Mouse (Mus musculus) limb, embryonic 13.5 days (tissue): ENCODE results near the gene Gm10320. TPM values are rescaled to one million over a fixed set of nuclear protein-coding genes. Genes with fewer than 3 reads are reported as not detected.

Experiments
- ATAC-seq: fragments of 200-750 bp; cut with Nextera tagmentation; 2 replicates; pipeline ENCODE4 v1.8.0; 2017; ENCODE audit warnings: low read depth, moderate number of reproducible peaks, moderate TSS enrichment; ENCODE audit not compliant: low FRiP score
- H3K27ac ChIP-seq: fragments of 300-500 bp; sonication (generic); 2 replicates; pipeline ENCODE4 v1.5.1; 2015; ENCODE audit warnings: inconsistent platforms, mild to moderate bottlenecking, moderate library complexity
- H3K27me3 ChIP-seq: fragments of 300-500 bp; sonication (generic); 2 replicates; pipeline ENCODE4 v1.6.1; 2015; ENCODE audit warnings: mild to moderate bottlenecking, inconsistent platforms
- H3K36me3 ChIP-seq: fragments of 300-500 bp; sonication (generic); 2 replicates; pipeline ENCODE4 v1.6.1; 2015; ENCODE audit warnings: inconsistent platforms, mild to moderate bottlenecking, moderate library complexity
- H3K4me1 ChIP-seq: fragments of 300-500 bp; sonication (generic); 2 replicates; pipeline ENCODE4 v1.6.1; 2015; ENCODE audit warnings: inconsistent platforms
- H3K4me2 ChIP-seq: fragments of 300-500 bp; sonication (generic); replicated peaks from 2 replicates; pipeline ENCODE4 v1.6.1; 2015; ENCODE audit warnings: inconsistent platforms, mild to moderate bottlenecking, moderate library complexity
- H3K4me3 ChIP-seq: fragments of 300-500 bp; sonication (generic); 2 replicates; pipeline ENCODE4 v1.5.1; 2015; ENCODE audit warnings: moderate library complexity, mild to moderate bottlenecking, inconsistent platforms
- H3K9ac ChIP-seq: fragments of 300-500 bp; sonication (generic); 2 replicates; pipeline ENCODE4 v1.6.1; 2015; ENCODE audit warnings: mild to moderate bottlenecking, inconsistent platforms
- H3K9me3 ChIP-seq: fragments of 300-500 bp; sonication (generic); 2 replicates; pipeline ENCODE4 v1.6.1; 2016; ENCODE audit warnings: inconsistent platforms
- WGBS: fragments of 180-500 bp; shearing (Covaris S2); methylation state at CpG from one replicate; pipeline ENCODE4 v1.1.7; 2015; 5-methylcytosine and 5-hydroxymethylcytosine counted together
- polyA plus RNA-seq: library from polyadenylated mRNA; unstranded; fragments of >200 nt; fragmentation: Nextera tagmentation; extraction: Ambion mirVana; gene quantifications from 2 replicates; pipeline ENCODE4 v1.2.1, GENCODE M21; 2015

Gene Gm10320
- polyA plus RNA-seq, 1 experiment from 2014 or later = 3.4 TPM

DNA sequence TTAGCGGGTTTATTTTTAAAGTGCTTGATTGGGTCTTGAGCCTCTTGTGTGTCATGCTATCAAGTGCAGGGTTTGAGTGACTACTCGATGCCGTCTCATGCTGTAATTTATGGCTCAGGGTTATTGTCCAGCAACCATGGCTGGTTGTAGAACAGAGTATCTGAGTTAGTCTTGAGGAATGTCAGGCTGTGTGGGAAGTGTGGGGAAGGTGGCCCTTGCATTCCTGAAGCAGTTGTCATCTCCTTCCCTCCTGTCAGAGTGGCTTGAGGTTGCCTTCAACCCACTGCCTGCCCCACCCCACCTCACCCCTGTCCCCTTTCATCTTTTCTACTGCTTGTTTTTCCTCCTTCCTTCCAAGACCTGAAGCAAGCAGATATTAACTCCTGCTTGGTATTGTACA, 13.8 kb downstream of the Gm10320 start:
- Histone ChIP-seq H3K4me3 (no peak overlapping the region), H3K36me3 (no peaks in the 10 kb centered on the region), H3K9me3 (no peaks in the 10 kb centered on the region), H3K27ac (no peak overlapping the region), H3K4me1 (peaks cover 15% of the 10 kb centered on the region), H3K27me3 (0 out of 2 replicates have a peak, but pooled peaks cover 3% of the 10 kb centered on the region), H3K9ac (no peak overlapping the region), H3K4me2 (no peak overlapping the region)
- no peak for ATAC-seq
- WGBS = 79% methylated on average over 3 of the region's 3 CpGs

GRCm38 (mm10) chr13:98476839-98477495, 14.8 kb downstream of the Gm10320 start:
- Histone ChIP-seq H3K36me3 (no peaks in the 10 kb centered on the region), H3K4me2 (no peak overlapping the region), H3K4me1 (peaks cover 15% of the 10 kb centered on the region), H3K27me3 (peaks cover 7% of the 10 kb centered on the region; the same call in 1 of the 2 replicates), H3K9me3 (no peaks in the 10 kb centered on the region), H3K27ac (no peak overlapping the region), H3K4me3 (no peak overlapping the region), H3K9ac (no peak overlapping the region)
- ATAC-seq = 0 out of 2 replicates have a peak, but pooled peaks have one; percentile 36
- 66% methylated on average over 4 of the region's 4 CpGs for WGBS

GRCm38 (mm10) chr13:98476175-98476838, 15.5 kb downstream of the Gm10320 start:
- 0 out of 2 replicates have a peak overlapping the region, but pooled peaks have one; percentile 39 for H3K27ac ChIP-seq
- peaks cover 15% of the 10 kb centered on the region for H3K4me1 ChIP-seq
- no peak overlapping the region for H3K9ac ChIP-seq
- H3K4me3 ChIP-seq = no peak overlapping the region
- H3K27me3 ChIP-seq = peaks cover 13% of the 10 kb centered on the region
- ATAC-seq = no peak
- H3K36me3 ChIP-seq = no peaks in the 10 kb centered on the region
- no peaks in the 10 kb centered on the region for H3K9me3 ChIP-seq
- WGBS = 36% methylated on average over 14 of the region's 14 CpGs
- H3K4me2 ChIP-seq = no peak overlapping the region

GRCm38 (mm10) chr13:98475681-98476080, 16.1 kb downstream of the Gm10320 start:
- Histone ChIP-seq H3K36me3 (no peaks in the 10 kb centered on the region), H3K9me3 (no peaks in the 10 kb centered on the region), H3K27ac (no peak overlapping the region), H3K9ac (no peak overlapping the region), H3K4me1 (peaks cover 15% of the 10 kb centered on the region), H3K27me3 (peaks cover 16% of the 10 kb centered on the region), H3K4me3 (no peak overlapping the region), H3K4me2 (no peak overlapping the region)
- ATAC-seq = no peak
- 42% methylated on average over 8 of the region's 8 CpGs for WGBS

DNA sequence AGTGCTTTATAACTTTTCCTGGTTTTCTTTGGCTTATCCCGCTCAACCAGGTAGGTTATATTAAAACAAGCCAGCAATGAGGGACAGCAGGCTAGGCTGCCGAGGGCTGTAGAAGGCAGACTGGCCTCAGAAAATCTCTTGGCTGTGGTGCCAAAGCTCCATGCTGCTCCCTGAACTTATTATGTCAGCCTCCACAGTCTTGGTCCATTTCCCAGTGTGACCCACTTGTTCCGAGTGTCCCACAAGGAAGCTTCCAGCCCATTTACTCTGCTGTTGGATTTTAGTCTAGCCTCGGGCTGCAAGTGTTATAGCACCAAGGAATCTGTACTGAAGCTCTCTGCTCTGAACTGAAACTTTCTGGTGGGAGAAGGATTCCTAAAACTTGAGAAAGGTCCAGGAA, 18.8 kb downstream of the Gm10320 start:
- Histone ChIP-seq H3K27me3 (peaks cover 16% of the 10 kb centered on the region), H3K4me3 (no peak overlapping the region), H3K9me3 (no peaks in the 10 kb centered on the region), H3K27ac (no peak overlapping the region), H3K9ac (no peak overlapping the region), H3K4me1 (peaks cover 15% of the 10 kb centered on the region), H3K4me2 (no peak overlapping the region), H3K36me3 (no peaks in the 10 kb centered on the region)
- ATAC-seq = no peak
- 84% methylated on average over 4 of the region's 4 CpGs for WGBS

- peaks cover 12% of the 10 kb centered on the region for H3K4me1 ChIP-seq
- no peak for ATAC-seq
- no peaks in the 10 kb centered on the region for H3K36me3 ChIP-seq
- H3K9ac ChIP-seq = no peak overlapping the region
- H3K4me3 ChIP-seq = no peak overlapping the region
- H3K27me3 ChIP-seq = peaks cover 16% of the 10 kb centered on the region
- WGBS = 52% methylated on average over 6 of the region's 6 CpGs
- H3K9me3 ChIP-seq = no peaks in the 10 kb centered on the region
- no peak overlapping the region for H3K27ac ChIP-seq
- no peak overlapping the region for H3K4me2 ChIP-seq
Measured at GRCm38 (mm10) chr13:98471756-98472155, 20.0 kb downstream of the Gm10320 start.

DNA sequence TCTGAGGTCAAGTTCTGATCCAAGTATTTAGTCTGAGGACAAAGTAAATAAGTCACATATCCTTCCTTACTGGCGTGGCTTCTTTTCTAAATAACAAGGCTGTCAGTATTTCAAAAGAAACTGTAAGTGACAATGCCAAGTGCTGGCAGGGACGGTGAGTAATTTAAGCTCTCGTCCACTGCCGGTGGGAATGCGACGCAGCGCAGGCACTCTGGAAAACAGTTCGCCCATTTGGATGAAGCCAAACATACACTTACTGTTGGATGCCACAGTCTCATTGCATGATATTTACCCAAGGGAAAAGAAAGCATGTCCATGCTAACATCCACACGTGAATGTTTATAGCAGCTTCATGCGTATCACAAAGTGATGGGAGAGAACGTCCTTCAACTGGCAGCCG, 21.5 kb downstream of the Gm10320 start:
- no peak overlapping the region for H3K9ac ChIP-seq
- no peak overlapping the region for H3K4me2 ChIP-seq
- 69% methylated on average over 12 of the region's 12 CpGs for WGBS
- H3K4me3 ChIP-seq = no peak overlapping the region
- H3K27ac ChIP-seq = no peak overlapping the region
- H3K9me3 ChIP-seq = no peaks in the 10 kb centered on the region
- no peak for ATAC-seq
- no peaks in the 10 kb centered on the region for H3K36me3 ChIP-seq
- H3K4me1 ChIP-seq = no peaks in the 10 kb centered on the region
- peaks cover 16% of the 10 kb centered on the region for H3K27me3 ChIP-seq

GRCm38 (mm10) chr13:98469916-98470315, 21.9 kb downstream of the Gm10320 start:
- H3K9me3 ChIP-seq = no peaks in the 10 kb centered on the region
- H3K4me3 ChIP-seq = no peak overlapping the region
- peaks cover 16% of the 10 kb centered on the region for H3K27me3 ChIP-seq
- H3K9ac ChIP-seq = no peak overlapping the region
- H3K4me2 ChIP-seq = no peak overlapping the region
- ATAC-seq = no peak
- H3K36me3 ChIP-seq = no peaks in the 10 kb centered on the region
- WGBS = 68% methylated on average over 4 of the region's 4 CpGs
- no peaks in the 10 kb centered on the region for H3K4me1 ChIP-seq
- H3K27ac ChIP-seq = no peak overlapping the region

GRCm38 (mm10) chr13:98461467-98461866, 30.3 kb downstream of the Gm10320 start:
- no peaks in the 10 kb centered on the region for H3K36me3 ChIP-seq
- no peaks in the 10 kb centered on the region for H3K4me1 ChIP-seq
- H3K4me3 ChIP-seq = no peak overlapping the region
- peaks cover 4% of the 10 kb centered on the region for H3K9me3 ChIP-seq
- 63% methylated on average over 4 of the region's 4 CpGs for WGBS
- H3K27me3 ChIP-seq = no peaks in the 10 kb centered on the region
- ATAC-seq = no peak
- no peak overlapping the region for H3K27ac ChIP-seq
- no peak overlapping the region for H3K9ac ChIP-seq
- H3K4me2 ChIP-seq = no peak overlapping the region

- H3K27me3 ChIP-seq = no peaks in the 10 kb centered on the region
- no peak overlapping the region for H3K4me2 ChIP-seq
- H3K9me3 ChIP-seq = peaks cover 11% of the 10 kb centered on the region
- no peaks in the 10 kb centered on the region for H3K36me3 ChIP-seq
- H3K4me1 ChIP-seq = peaks cover 3% of the 10 kb centered on the region; the same call in 1 of the 2 replicates
- H3K4me3 ChIP-seq = no peak overlapping the region
- ATAC-seq = no peak
- no peak overlapping the region for H3K9ac ChIP-seq
- 71% methylated on average over 2 of the region's 2 CpGs for WGBS
- H3K27ac ChIP-seq = no peak overlapping the region
Measured at GRCm38 (mm10) chr13:98456398-98456797, 35.4 kb downstream of the Gm10320 start.

DNA sequence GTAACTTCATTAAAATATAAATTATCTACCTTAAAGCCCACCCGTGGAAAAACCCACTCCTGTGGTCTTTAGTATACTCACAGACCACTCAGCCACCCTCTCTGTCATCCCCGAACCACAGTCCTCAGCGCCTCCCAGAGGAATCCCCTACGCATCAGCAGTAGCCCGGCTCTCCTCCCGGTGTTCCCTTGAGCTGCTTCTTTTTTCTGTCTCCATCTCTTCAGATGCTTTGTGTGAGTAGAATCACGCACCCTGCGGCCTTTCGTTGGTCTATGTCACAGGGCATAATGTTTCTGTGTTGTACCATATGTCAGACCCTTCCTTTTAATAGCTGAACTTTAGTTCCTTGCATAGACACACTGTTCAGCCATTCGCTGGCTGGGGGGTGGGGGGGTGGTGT, 36.2 kb downstream of the Gm10320 start:
- no peak for ATAC-seq
- no peaks in the 10 kb centered on the region for H3K27me3 ChIP-seq
- no peak overlapping the region for H3K9ac ChIP-seq
- no peak overlapping the region for H3K4me3 ChIP-seq
- H3K4me1 ChIP-seq = peaks cover 3% of the 10 kb centered on the region; the same call in 1 of the 2 replicates
- no peaks in the 10 kb centered on the region for H3K36me3 ChIP-seq
- no peak overlapping the region for H3K4me2 ChIP-seq
- 87% methylated on average over 10 of the region's 10 CpGs for WGBS
- peaks cover 12% of the 10 kb centered on the region for H3K9me3 ChIP-seq
- H3K27ac ChIP-seq = no peak overlapping the region

DNA sequence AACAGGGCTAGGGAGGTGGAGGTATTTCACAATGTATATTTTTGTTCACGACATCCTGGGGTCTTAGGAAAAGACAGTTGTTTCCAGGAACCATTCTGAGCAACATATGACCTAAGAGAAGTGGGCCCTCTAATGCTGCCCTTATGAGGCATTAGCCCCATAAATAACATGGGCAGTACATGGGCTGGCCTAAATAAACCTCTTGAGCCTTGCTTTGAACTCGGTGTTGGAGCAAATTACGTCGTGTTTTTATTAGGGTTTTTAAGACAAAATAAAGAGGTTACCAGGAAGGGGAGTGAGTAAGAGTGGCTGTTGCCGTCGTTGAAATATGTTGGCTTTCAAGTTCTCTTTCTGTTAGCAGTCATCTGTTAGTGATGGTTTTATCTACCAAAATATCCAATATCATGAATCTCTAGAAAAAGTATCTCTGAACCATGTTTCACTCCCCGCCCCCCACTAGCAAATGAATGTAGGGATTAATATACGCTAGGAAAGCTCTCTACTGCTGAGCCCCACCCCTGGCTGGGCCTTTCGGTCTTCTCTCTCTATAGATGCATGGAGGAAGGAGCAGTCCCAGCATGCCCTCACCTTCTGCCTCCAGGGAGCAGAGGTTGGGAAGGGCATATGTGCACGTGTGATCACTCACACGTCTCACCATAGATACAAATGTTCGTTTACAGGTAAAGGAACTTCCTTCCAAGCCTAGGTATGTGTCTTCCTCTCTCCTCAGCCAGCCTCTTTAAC, 37.4 kb downstream of the Gm10320 start:
- no peak for ATAC-seq
- no peak overlapping the region for H3K4me3 ChIP-seq

More for the DNA sequence above, 37.4 kb downstream of the Gm10320 start:
- H3K4me2 ChIP-seq = no peak overlapping the region
- H3K9me3 ChIP-seq = peaks cover 12% of the 10 kb centered on the region
- H3K4me1 ChIP-seq = peaks cover 3% of the 10 kb centered on the region; the same call in 1 of the 2 replicates
- H3K27ac ChIP-seq = no peak overlapping the region
- no peaks in the 10 kb centered on the region for H3K36me3 ChIP-seq
- no peaks in the 10 kb centered on the region for H3K27me3 ChIP-seq
- no peak overlapping the region for H3K9ac ChIP-seq
- 43% methylated on average over 12 of the region's 12 CpGs for WGBS
